Mouse (Mus musculus) midbrain, embryonic 11.5 days (tissue): ENCODE measurements around the gene Gm9999. TPM values are rescaled to one million over a fixed set of nuclear protein-coding genes. Genes with fewer than 3 reads are reported as not detected.
A peak's percentile ranks its signal among the peaks of the same experiment; 100 is the strongest.
"Not testable (repeated sequence)": the region's sequence is repeated elsewhere in the genome, so short reads cannot be mapped to it uniquely, and the experiment has no call there.

Source experiments
- ATAC-seq: fragments of 200-750 bp; cut with Nextera tagmentation; 2 replicates; pipeline ENCODE4 v1.8.0; 2017; ENCODE audit warnings: moderate TSS enrichment, moderate library complexity; ENCODE audit not compliant: low FRiP score
- DNase-seq: peaks from one replicate; pipeline ENCODE4 v3.0.0; 2015; ENCODE audit warnings: low spot score; ENCODE audit errors: missing footprints
- H3K27ac ChIP-seq: fragments of 300-500 bp; sonication (generic); 2 replicates; pipeline ENCODE4 v1.5.1; 2014; ENCODE audit warnings: low read depth, low read length
- H3K27me3 ChIP-seq: fragments of 300-500 bp; sonication (generic); 2 replicates; pipeline ENCODE4 v1.6.1; 2014; ENCODE audit warnings: mild to moderate bottlenecking, low read length, moderate library complexity, mixed read lengths; ENCODE audit not compliant: control insufficient read depth, insufficient read depth
- H3K36me3 ChIP-seq: fragments of 300-500 bp; sonication (generic); 2 replicates; pipeline ENCODE4 v1.6.1; 2014; ENCODE audit warnings: mild to moderate bottlenecking, low read length, moderate library complexity, mixed read lengths; ENCODE audit not compliant: control insufficient read depth, insufficient read depth
- H3K4me1 ChIP-seq: fragments of 300-500 bp; sonication (generic); 2 replicates; pipeline ENCODE4 v1.6.1; 2014; ENCODE audit warnings: low read length; ENCODE audit not compliant: control insufficient read depth, insufficient read depth
- H3K4me2 ChIP-seq: fragments of 300-500 bp; sonication (generic); 2 replicates; pipeline ENCODE4 v1.6.1; 2014; ENCODE audit warnings: mild to moderate bottlenecking, moderate library complexity
- H3K4me3 ChIP-seq: fragments of 300-500 bp; sonication (generic); 2 replicates; pipeline ENCODE4 v1.5.1; 2014; ENCODE audit warnings: low read depth, low read length
- H3K9ac ChIP-seq: fragments of 300-500 bp; sonication (generic); 2 replicates; pipeline ENCODE4 v1.6.1; 2014; ENCODE audit warnings: low read length
- H3K9me3 ChIP-seq: fragments of 300-500 bp; sonication (generic); 2 replicates; pipeline ENCODE4 v1.6.1; 2016; ENCODE audit warnings: low read length; ENCODE audit not compliant: control insufficient read depth
- WGBS: fragments of 180-500 bp; shearing (Covaris S2); extraction: QIAGEN DNeasy Blood & Tissue Kit; methylation state at CpG from one replicate; pipeline ENCODE4 v1.1.7; 2014; 5-methylcytosine and 5-hydroxymethylcytosine counted together
- polyA plus RNA-seq: library from polyadenylated mRNA; unstranded; fragments of >200 nt; fragmentation: Nextera tagmentation; extraction: Ambion mirVana; gene quantifications from 2 replicates; pipeline ENCODE4 v1.2.1, GENCODE M21; 2014

Gm9999 gene
- polyA plus RNA-seq, 1 experiment from 2014 or later = not detected

DNA sequence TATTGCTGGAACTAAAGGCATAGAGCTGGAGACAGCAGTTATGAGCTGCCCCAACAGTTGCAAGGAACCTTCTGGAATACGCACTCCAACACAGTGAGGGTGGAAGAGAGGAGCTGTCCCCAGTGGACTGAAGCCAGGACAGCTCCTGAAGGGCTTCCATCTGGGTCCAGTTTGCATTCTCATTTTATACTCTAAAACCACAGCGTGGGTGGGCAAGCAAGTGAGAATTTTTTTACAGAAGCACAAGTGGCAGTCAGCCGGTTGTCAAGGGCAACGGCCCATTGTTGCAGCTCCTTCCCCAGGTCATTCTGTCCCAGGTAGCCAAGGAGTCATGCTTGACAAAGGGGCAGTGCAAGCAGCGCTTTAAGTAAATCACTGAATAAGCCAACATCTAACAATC lies 36.3 kb downstream of the Gm9999 start:
- ATAC-seq = no peak
- H3K9ac ChIP-seq = no peak overlapping the region
- no peaks in the 10 kb centered on the region for H3K36me3 ChIP-seq
- H3K9me3 ChIP-seq = no peaks in the 10 kb centered on the region
- H3K27me3 ChIP-seq = no peaks in the 10 kb centered on the region
- 59% methylated on average over 5 of the region's 5 CpGs for WGBS
- H3K4me2 ChIP-seq = no peak overlapping the region
- no peak overlapping the region for H3K27ac ChIP-seq
- DNase-seq = no peak
- H3K4me3 ChIP-seq = no peak overlapping the region
- H3K4me1 ChIP-seq = 0 out of 2 replicates have a peak, but pooled peaks cover 6% of the 10 kb centered on the region

DNA sequence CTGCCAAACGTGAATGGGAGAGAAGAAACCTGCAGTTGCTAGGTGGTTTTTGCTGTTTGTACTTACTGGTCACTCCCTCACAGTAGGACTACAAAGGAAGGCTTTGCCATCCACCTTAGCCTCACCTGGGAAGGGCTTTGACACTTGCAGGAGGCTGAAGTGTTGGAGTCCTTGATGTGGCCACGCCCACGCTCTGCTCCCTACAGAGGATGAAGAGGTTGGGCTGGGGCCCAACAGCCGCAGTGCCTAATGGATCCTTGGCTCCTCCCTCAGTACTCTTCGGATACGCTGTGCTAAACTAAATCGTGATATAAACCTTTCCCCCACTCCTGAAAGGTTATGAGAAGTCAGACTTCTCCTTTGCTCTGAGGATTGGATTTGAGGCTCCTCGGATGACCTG lies 37.6 kb downstream of the Gm9999 start:
- Histone ChIP-seq H3K36me3 (no peaks in the 10 kb centered on the region), H3K9me3 (no peaks in the 10 kb centered on the region), H3K4me3 (no peak overlapping the region), H3K27me3 (no peaks in the 10 kb centered on the region), H3K27ac (no peak overlapping the region), H3K9ac (no peak overlapping the region), H3K4me2 (no peak overlapping the region), H3K4me1 (no peaks in the 10 kb centered on the region)
- 15% methylated on average over 8 of the region's 8 CpGs for WGBS
- DNase-seq = no peak
- no peak for ATAC-seq

DNA sequence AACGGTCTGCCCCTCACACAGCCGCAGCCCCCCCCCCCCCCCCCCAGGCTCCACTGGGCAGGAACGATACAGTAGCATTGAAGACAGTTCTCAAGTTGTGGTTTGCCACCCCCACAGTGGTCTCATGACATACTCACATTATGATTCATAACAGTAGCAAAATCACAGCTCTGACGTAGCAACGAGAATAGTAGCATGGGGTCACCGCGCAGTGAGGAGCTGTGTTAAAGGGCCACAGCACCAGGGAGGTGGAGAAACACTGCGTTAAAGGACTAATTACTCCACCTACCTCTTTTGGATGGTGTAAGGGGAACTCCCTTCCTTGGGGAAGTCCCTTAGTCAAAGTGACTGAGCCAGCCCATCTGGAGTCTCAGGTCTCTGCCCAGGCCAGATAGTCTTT lies 39.1 kb downstream of the Gm9999 start:
- no peaks in the 10 kb centered on the region for H3K9me3 ChIP-seq
- WGBS = 74% methylated on average over 8 of the region's 8 CpGs

GRCm38 (mm10) chr7:47023530-47023929 lies 40.1 kb downstream of the Gm9999 start:
- DNase-seq = peak; percentile 97
- Histone ChIP-seq H3K9ac (no peak overlapping the region), H3K4me2 (no peak overlapping the region), H3K4me1 (no peaks in the 10 kb centered on the region), H3K27me3 (no peaks in the 10 kb centered on the region), H3K27ac (no peak overlapping the region), H3K4me3 (no peak overlapping the region), H3K9me3 (no peaks in the 10 kb centered on the region), H3K36me3 (no peaks in the 10 kb centered on the region)
- peak; percentile 49 for ATAC-seq
- 14% methylated on average over 6 of the region's 6 CpGs for WGBS

More for the DNA sequence above, 39.1 kb downstream of the Gm9999 start:
- DNase-seq = no peak
- no peak for ATAC-seq
- Histone ChIP-seq H3K27ac (no peak overlapping the region), H3K4me1 (no peaks in the 10 kb centered on the region), H3K27me3 (no peaks in the 10 kb centered on the region), H3K9ac (no peak overlapping the region), H3K4me3 (no peak overlapping the region), H3K4me2 (no peak overlapping the region), H3K36me3 (no peaks in the 10 kb centered on the region)

DNA sequence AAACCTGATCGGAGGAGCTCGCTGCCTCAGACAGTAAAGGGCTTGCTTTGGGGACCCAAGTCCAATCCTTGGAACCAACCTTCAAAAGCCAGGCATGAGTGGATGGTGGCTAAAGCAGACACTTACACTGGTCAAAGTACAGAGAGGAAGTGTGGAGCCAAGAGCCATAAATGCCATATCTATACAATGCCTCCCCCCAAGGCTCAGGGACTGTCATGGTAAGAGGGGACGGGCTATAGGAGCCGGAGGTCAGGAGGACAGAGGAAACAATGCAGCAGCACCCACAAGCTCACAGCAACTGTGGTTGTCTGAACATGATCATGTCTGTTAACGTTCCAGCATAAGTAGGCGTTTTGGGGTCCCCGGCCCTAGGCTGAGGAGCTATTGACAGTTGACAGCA lies 41.1 kb downstream of the Gm9999 start:
- no peaks in the 10 kb centered on the region for H3K36me3 ChIP-seq
- ATAC-seq (no peak), DNase-seq (no peak)
- no peak overlapping the region for H3K9ac ChIP-seq
- H3K9me3 ChIP-seq = no peaks in the 10 kb centered on the region
- no peaks in the 10 kb centered on the region for H3K27me3 ChIP-seq
- no peak overlapping the region for H3K4me3 ChIP-seq
- no peak overlapping the region for H3K27ac ChIP-seq
- H3K4me1 ChIP-seq = no peaks in the 10 kb centered on the region
- H3K4me2 ChIP-seq = no peak overlapping the region
- 87% methylated on average over 7 of the region's 7 CpGs for WGBS

- Histone ChIP-seq H3K4me1 (no peaks in the 10 kb centered on the region), H3K9ac (no peak overlapping the region), H3K4me2 (no peak overlapping the region), H3K4me3 (no peak overlapping the region), H3K27me3 (no peaks in the 10 kb centered on the region), H3K9me3 (no peaks in the 10 kb centered on the region), H3K27ac (no peak overlapping the region), H3K36me3 (no peaks in the 10 kb centered on the region)
- DNase-seq (no peak), ATAC-seq (no peak)
- 79% methylated on average over 9 of the region's 9 CpGs for WGBS
Observed at GRCm38 (mm10) chr7:47025429-47025828, 42.0 kb downstream of the Gm9999 start.

GRCm38 (mm10) chr7:47026899-47027298 lies 43.5 kb downstream of the Gm9999 start:
- H3K27ac ChIP-seq, H3K9ac ChIP-seq, H3K36me3 ChIP-seq, H3K27me3 ChIP-seq, ATAC-seq, H3K4me3 ChIP-seq, DNase-seq, H3K4me1 ChIP-seq, H3K9me3 ChIP-seq, H3K4me2 ChIP-seq: not testable (repeated sequence)
- 84% methylated on average over 3 of the region's 3 CpGs for WGBS

- Histone ChIP-seq H3K4me3 (no peak overlapping the region), H3K4me2 (no peak overlapping the region), H3K27me3 (no peaks in the 10 kb centered on the region), H3K9me3 (no peaks in the 10 kb centered on the region), H3K4me1 (no peaks in the 10 kb centered on the region), H3K36me3 (no peaks in the 10 kb centered on the region), H3K9ac (no peak overlapping the region), H3K27ac (no peak overlapping the region)
- no peak for DNase-seq
- WGBS = 91% methylated on average over 1 of the region's 1 CpGs
- ATAC-seq = no peak
Observed at GRCm38 (mm10) chr7:47027520-47027919, 44.1 kb downstream of the Gm9999 start.

DNA sequence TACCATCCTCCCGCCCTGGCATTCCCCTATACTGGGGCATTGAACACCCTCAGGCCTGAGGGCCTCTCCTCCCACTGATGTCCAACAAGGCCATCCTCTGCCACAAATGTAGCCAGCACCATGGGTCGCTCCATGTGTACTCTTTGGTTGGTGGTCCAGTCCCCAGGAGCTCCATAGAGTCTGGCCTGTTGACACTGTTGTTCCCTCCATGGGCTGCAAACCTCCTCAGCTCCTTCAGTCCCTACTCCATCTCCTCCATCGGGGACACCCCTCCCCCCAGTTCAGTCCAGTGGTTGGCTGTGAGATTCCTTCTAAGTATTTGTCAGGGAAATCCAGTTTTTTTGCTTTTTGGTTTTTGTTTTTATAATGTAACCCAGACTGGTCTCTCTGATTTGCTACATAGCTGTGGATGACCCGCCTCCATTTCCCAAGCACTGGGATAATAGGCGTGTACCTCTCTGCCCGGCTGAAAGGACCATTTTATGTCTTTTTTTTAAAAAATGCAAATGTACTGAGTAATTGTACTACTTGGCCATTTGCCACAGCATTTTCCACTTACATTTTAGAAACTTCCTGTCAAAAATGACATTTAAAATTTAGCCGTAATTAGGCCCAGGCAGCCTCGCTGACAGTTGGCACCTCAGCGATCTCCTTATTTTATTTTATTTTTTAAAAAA lies 47.3 kb downstream of the Gm9999 start:
- DNase-seq = no peak
- 85% methylated on average over 9 of the region's 9 CpGs for WGBS
- H3K4me2 ChIP-seq = no peak overlapping the region
- H3K4me1 ChIP-seq = no peaks in the 10 kb centered on the region
- H3K36me3 ChIP-seq = no peaks in the 10 kb centered on the region
- no peak overlapping the region for H3K9ac ChIP-seq
- no peak for ATAC-seq
- H3K27me3 ChIP-seq = no peaks in the 10 kb centered on the region
- H3K4me3 ChIP-seq = no peak overlapping the region
- no peak overlapping the region for H3K27ac ChIP-seq
- H3K9me3 ChIP-seq = no peaks in the 10 kb centered on the region
